Mouse (Mus musculus): ENCODE data around the gene Lpin2.

DNA sequence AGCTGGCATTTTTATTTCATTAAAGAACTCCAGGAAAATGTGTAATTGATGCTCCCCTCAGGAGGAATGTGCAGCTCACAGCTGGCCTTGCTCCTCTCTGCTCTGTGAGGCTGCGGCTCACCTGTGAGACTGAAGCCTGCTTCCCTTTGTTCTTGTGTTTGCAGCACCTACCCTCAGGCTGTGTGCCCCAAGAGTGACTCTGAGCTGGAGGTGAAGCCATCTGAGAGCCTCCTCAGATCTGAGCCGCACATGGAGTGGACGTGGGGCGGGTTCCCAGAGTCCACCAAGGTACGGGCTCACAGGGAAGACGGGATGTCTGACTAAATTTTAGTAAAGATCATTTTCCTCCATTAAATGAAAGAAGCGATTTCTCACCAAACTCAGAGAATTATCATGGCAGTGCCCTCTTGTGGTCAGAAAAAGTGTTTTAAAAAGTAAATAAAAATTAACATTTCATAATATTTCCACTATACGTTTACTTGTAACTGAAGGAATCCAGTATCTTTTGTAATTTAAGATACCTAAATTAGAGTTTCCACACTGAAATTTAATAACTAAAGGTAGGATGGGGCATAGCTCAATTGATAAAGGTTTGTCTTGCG, 47.8 kb downstream of the Lpin2 start:
- TF ChIP-seq GATA1 (IDR thresholded peaks at IDR 0.05; ENCODE audit: borderline replicate concordance, low read length) (no peak), FLI1 (IDR thresholded peaks at IDR 0.05; ENCODE audit: low read length) (no peak)
